Mouse (Mus musculus): ENCODE results near the gene Palld.

Gene Palld

DNA sequence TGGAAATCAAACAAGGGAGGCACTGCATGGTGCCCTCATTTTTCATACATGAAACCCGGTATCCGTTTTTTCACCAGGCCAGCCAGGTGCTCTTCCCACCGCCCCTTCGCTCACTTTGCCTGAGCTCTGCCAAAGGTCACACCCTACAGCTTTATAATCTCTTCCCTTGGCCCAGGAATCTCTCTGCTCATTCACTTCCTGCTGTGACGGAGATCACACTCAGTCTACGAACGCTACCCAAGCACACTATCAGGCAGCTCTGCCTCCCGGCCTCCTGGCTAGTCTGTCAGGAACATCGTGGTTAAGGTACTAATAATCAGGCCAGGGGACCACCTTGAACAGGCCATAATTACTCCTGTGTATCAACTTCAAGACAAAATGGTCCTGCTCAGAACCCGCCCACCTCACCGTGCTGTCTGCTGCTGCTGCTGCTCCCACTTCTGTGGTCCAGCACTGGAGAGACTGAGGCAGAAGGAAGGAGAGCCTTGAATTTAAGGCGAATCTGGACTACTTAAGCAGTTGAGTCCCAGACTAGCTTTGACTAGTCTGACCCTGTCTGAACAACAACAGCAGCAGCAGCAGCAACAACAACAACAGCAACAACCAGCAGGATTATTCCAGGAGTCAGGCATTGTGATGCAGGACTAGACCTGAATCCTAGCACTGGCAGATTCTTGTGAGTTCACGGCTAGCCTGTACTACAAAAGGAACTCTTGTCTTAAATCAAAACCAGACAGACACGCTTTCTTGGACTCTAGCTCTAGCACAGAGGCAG, 187.0 kb downstream of the Palld start:
- no peak for DNase-seq

DNA sequence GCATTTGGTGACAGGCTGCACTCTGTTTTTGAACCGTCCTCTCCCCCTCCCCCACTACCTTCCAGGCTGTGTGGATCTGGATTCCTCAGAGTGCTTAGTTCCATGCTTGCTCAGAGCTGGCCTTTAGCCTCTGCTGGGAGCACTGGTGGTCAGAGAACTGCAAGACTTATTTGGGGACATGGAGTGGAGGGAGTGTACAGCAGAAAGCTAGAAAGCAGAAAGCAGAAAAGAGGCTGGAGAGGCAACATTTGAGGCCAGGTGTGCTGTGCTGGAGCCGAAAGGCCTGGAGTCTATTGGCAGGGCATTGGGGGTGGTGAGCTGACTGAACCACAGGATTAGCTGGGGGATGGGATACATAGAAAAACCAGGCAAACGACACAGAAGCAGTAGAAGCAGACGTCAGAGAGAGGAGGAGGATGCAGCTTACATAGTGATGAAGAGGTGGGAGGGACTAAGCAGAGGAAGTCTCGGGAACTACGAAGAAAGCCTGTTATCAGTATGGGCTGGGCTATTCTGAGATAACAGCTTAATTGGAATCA, 188.1 kb downstream of the Palld start:
- no peak for DNase-seq

DNA sequence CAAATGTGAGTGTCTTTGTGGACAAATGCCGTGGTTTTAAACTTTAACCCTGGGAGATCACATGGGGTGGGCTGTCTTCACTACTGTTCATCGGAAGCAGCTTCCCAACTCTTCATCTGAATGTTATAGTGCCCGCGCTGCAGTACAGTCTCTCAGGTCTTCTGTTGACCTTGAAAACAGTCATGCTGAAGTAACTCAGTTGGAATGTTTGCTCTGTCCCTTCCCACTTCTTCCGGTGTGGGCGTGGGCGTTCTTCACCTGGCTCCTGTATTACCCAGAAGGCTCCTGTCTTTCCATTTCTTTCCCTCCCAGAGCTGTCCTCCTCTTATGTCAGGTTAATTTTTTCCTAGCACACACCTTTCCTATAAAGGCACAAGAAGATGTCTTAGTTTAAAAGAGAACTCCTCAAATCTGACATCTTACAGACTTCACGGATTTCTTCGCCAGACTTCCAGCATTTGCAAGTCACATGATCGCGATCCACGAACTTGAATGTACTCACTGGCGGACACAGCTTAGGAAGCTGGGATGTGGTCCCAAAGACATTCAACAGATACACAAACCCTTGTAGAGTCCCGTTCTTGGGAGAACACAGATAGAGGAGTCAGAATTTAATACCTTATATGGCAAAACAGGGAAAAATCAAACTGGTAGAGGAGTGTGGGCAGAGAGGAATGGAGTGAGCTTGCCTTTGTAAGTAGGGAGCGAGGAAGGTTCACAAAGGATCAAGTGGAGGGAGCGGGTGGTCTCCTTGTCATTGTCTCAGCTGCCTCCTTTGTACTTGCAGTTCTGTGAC, 189.1 kb downstream of the Palld start:
- DNase-seq = no peak

DNA sequence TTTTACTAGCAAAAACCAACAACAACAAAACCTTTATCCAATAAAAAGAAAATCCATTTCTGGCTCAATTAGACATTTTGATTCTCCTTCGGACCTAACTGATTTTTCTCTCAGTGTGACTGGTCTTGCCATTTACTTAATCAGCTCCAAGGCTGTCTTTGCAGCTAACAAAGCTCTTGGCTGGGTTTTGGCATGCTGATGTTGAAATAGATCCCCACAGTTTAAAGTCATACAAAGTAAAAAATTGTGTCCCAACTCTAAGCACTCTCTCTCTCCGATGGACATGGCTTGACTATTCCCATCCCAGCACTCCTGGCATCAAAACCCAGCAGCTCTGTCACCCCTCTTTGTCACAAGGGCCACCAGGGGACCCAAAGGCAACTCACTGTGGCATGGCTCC, 190.1 kb downstream of the Palld start:
- no peak for DNase-seq

DNA sequence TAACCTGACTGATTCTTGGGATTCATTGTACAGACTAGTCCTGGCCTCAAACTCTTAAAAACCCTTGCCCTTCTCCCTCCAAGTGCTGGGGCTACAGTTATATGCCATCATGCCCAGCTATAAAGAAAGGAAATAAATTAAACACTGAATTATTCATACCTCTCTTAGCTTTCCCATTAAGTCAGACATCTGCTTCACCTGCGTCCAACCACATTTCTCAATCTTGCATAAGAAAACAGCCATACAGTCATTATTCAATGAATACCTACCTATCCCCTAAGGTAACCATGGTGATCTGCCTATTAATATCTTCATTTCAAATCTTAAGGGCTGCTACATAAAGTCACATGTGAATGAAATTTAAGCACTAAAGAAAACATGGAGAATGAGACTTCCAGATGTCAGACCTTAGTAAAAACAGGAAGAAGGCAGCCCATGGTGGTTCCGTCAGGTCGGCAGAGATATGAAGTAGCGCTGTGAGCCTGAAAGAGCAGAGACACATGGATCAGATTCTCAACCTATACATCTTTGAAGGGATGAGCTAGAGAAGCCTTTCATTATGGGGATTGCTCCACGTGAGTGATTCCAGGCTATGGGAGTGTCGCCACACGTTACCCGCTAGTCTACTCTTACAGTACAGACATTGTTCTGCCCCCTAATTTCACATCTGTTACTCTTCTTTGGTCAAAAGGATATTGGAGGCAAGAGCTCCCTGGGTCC, 193.7 kb downstream of the Palld start:
- no peak for DNase-seq

DNA sequence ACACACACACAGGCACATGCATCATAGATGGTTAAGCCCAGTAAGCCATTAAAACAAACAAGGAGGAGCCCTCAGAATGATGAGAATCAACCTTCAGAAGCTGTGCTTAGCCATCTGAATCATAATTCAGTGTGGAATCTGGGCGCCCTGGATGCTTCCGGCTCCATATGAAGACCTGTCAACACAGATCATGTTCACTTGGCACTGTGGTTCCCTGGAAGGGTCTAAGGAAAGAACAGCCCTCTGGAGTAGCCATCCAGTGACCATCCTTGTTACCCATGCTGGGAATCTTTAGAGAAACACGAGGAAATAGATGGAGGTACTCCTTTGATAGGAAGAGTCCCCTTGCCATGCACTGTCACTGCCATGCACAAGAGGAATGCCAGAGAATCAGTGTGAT, 197.0 kb downstream of the Palld start:
- no peak for DNase-seq

DNA sequence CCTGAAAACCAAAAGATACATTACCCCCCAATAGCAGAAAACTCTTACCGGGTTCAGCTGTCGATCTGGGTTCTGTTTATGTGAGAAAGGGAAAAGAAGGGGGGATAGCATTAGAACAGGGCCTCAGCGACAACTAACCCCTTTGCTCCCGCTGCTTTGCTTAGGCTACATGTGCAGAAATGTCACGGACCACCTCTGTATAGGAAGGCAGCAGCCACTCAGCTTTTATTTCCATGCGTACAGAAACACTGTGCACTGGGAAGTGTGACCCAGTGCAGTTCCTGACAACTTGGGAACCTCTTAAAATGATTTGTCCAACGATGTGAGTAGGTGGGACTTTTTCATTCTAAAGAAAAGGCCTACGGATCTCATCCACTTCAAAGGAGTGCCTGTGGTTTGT, 200.4 kb downstream of the Palld start:
- DNase-seq = no peak

DNA sequence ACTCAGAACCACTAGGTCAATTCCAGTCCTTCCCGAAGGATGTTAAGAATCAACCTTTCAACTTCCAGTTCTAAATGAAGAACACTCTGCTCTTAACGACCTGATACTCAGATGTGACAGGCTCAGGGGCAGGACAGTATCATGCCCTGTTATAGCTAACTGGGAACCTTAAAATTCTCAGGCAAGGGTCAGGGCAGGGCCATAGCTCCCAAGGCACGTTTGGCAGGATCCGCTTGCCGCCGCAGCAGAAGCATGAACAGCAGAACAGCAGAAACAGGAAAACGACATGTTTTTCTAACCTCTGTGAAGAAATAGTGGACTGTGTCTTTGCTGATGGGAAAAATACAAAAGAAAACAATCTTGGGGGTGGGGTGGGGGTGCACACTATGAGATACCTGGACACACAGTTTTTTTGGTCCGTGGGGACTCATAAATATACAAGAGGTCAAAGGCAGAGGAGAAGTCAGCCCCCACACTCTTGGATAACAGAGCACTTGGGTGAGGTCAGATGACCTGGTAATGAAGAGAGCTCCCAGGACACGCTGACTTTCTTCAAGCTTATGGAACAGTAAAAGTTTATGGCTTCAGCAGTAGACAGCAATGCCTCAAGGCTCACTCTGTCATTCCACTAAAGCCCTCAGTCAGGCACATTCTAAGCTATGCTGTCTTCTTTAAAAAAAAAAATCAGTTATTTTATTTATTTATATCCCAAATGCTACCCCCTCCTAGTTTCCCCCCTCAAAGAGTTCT, 201.4 kb downstream of the Palld start:
- no peak for DNase-seq

DNA sequence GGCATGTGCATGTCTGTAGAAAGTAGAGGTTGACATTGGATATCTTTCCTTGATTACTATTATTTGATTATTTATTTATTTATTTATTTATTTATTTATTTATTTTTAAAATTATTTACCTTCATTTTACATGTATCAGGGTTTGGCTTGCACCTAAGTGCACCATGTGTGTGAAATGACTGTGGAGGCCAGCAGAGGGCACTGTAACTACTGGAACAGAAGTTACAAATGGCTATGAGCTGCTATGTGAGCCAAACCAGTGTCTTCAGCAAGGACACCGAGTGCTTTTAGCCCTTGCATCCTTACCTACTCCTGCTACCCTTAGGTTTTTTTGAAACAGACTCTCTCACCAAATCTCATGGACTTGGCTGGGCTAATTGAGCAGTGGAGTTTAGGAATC, 202.2 kb downstream of the Palld start:
- DNase-seq = no peak

DNA sequence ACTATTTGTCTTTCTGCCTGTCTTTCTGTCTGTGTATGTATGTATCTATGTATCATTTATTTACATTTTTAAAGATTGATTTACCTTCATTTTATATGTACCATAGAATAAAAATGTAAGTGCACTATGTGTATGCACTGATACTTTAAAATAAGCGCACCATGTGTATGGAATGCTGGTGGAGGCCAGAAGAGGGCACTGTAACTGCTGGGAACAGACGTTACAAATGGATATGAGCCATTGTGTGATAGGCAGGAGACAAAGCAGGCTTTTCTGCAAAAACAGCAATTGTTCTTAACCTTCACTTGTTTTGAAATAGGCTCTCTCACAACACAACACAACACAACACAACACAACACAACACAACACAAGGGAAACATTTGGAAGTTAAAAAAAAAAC, 203.5 kb downstream of the Palld start:
- no peak for DNase-seq

DNA sequence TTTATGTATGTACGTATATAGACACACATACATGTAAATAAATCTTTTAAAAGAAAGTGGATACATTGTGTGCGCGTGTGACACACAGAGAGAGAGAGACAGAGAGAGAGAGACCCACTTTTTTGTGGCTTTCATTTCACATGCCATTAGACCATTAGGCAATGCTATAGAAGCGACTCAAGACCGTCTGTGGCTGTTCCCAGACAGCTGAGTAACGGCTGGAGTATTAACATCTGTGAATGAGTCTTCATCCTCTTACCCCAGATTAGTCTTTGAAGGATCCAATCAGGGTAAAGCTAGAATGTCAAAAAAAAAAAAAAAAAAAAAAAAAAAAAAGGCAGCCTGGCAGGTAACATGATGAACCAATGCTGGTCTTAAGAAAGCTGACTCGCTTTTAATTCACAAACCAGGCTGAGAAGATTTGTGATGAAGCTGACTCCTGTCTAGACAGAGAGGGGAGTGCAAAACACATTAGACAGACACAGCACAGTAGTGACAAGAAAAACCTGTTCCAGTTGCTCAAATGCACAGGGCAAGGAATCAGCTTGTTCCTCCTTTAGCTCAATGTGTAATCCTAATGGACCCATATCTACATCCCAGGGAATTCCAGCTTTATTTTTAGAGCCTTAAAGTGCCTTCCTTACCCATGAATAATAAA, 204.6 kb downstream of the Palld start:
- no peak for DNase-seq

DNA sequence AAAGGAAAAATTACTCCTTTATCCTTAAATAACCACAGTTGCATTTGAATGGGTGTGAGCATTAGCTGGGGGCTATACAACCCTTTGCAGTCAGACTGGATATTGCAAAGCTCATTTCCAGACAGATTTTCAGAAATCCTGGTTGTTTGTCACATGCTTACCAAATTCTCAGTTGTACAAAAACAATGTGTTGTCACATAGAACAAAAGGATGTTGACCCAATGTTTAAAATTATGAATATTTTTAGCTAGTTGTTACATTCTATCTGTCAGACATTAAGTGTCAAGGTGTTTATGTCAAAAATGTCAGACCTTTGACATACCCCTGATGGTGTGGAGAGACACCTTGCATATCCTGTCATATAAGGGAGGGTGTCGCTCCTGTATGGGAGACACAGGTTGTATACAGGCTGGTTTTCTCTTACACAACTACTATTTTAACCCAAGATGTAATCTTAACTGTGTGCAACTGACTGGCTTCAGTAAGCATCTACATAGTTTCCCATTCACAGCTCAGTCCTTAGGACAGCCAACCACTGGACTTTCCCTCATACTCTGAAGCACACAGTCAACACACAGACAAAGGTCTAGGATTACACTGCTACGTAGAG, 205.5 kb downstream of the Palld start:
- no peak for DNase-seq

DNA sequence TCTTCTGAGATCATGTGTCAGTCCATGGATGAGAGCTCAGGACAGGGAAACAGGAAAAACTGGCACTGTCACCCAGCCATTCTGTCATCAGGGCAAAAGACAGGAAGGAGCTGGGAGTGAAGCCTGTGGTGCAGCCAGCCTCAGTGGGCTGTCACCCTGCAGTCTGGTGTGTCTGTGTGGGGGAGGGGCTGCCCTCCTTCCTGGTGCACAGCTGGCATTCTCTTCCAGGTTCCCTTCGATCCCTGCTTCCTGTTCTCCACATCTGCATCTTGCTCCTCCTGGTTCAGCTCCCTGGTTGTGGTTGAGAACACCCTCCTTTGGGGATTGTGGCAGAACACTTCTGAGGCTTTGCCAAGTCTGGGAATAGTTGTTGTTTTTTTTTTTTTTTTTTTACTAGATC, 207.1 kb downstream of the Palld start:
- no peak for DNase-seq

DNA sequence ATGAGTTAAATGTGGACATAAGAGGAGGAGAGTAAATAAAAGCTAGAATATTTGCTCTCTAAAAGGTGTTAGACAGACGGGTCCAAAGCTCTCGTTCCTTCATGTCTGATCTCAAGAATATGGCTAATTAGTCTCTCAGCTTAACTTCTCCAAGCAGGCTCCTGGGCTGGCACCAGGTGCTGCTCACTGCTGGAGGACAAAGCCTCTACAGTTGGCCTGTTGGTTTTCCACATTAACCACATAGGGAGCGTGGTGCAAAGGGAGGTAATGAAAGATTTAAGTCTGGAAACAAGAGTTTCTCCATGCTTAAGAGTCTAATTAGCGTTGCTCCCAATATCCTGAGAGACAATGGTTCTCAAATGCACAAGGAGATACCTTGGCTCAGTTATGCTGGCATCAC, 209.6 kb downstream of the Palld start:
- no peak for DNase-seq

DNA sequence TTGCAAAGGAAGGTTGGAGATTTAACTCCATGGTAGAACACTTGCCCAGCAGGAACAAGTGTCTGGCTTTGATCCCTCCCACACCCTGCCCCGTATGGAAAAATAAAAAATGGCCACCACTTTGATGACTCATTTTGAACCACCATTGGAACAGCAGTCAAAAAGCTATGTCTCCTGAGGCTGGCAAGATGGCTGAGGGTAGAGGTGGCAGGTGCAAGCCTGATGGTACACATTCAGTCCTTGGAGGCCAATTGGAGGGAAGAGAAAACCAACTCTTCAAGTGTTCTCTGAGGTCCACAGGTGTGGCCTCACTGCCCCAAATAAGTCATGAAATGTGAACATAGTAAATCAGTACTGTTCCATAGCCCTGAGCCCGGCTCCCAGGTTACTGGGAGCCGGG, 210.4 kb downstream of the Palld start:
- no peak for DNase-seq

DNA sequence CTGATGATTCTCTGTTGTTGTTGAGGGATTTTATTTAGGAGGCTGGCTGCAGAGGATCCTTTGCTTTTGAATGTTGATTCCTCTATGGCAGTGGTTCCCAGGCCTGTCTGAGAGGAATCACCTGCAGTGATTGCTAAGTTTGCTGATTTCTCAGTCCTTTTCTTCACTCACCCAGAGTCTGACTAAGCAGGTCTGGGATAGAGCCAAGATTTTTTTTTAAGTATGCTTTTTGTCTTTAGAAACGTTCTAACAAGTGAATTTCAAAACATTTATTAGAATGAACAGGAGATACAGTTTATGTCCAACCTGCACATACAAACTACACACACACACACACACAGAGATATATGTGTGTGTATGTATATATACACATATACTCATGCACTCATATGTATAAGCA, 211.1 kb downstream of the Palld start:
- no peak for DNase-seq

DNA sequence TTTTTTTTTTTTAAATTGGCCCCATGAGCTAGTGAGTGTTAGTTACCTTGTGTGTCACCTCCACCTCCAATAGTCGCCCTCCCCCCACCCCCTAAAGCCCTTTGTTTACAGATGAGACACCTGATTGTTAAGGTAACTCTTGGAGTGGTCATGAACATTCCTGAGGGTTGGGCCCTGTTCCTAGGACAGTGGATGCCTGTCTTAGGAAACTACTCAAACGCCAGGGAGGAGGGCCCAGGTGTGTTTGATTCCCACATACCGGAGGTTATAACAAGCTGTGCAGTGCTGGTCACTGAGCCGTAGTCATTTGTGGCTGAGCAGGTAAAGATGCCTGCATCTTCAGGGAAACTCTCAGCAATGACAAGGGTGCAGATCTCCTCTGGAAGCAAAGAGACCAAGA, 215.4 kb downstream of the Palld start:
- DNase-seq = no peak

DNA sequence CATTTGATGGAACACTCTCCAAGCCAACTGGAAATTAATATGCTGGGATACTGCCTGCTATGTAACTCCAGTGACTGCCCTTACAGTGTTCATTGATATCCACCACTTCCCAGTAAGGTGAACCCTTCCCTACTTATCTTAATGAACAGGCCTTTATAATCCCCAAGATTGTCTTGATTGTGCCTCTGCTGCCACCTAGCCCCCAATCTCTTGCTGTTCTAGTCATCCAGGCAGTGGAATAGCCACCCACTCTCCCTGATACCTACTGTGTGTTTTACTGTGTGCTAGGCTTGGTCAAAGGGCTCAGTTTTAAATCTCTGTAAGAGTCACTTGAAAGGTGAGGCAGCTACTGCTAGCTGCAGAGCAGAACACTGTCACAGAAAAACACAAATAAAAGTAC, 216.2 kb downstream of the Palld start:
- no peak for DNase-seq

DNA sequence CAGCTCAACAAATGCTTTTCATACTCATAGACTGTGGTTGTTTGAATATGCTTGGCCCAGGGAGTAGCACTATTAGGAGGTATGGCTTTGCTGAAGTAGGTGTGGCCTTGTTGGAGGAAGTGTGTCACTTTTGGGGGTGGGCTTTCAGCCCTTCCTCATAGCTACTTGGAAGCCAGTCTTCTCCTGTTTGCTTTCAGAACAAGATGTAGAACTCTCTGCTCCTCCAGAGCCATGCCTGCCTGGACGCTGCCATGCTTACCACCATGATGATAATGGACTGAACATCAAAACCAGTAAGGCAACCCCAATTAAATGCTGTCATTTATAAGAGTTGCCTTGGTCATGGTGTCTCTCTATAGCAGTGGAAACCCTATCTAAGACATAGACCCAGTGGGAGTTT, 217.2 kb downstream of the Palld start:
- DNase-seq = no peak

DNA sequence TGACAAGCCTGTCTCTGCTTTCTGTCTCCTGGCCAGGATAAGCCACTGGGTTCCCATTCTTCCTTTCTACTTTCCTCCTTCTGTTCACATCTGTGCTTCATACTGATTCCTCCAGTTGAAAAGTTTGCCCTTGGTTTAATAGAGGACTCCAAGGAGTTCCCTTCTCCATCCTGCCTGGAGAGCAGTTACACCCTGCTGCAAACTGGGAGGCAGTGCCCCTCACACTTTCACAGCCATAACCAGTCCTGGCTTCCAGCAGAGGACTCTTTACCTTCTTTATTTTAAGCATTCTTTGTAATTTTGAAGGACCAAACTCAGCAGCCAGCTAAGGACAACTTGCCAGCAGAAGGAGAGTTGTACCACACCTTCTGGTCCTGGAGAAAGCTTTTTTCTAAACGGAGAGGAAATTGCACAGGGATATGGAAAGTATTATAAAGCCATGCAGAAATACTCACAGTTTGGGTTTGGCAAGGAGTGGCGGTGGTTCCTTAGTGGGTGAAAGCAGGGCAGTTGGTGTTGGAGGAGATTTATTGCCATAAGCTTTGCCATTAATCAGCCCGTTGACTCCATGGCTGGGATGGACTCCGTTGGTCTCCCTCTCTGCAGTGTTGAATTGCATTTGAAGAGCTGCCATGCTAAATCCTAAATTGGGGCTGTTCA, 218.1 kb downstream of the Palld start:
- no peak for DNase-seq

DNA sequence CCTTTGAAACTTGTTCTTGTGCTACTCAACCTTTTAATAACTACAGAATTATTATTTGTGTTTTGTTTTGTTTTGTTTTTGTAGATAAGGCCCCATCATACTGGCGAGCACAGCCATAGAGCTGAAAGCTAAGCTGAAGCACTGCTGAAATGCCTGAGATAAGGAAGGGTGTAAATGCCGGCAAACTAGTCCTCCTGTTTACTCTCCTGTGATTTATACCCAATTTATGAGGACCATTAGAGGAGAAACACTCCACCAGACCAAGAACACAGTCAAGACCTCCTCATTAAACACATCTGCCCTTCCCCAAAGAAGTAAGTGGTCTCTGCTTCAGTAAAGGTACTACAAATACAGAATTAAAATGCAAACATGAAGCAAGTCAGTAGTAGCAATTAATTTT, 219.6 kb downstream of the Palld start:
- DNase-seq = no peak

All from cerebellum, postnatal 36 days (tissue).